Mouse (Mus musculus): ENCODE measurements around the gene Wdr70. TPM values are rescaled to one million over a fixed set of nuclear protein-coding genes. Genes with fewer than 3 reads are reported as not detected.
A peak's percentile ranks its signal among the peaks of the same experiment; 100 is the strongest.

Gene Wdr70
- polyA plus RNA-seq, 1 experiment, result 47.6 TPM

GRCm38 (mm10) chr15:7906491-7907035 is 192.4 kb downstream of the Wdr70 start:
- Histone ChIP-seq H3K4me3 (ENCODE audit: insufficient read depth, poor library complexity, severe bottlenecking) (no peak overlapping the region), H3K79me3 (ENCODE audit: low read depth) (no peaks in the 10 kb centered on the region), H3K36me3 (ENCODE audit: control insufficient read depth, insufficient read depth) (no peaks in the 10 kb centered on the region), H3K79me2 (ENCODE audit: control insufficient read depth, insufficient read depth) (no peaks in the 10 kb centered on the region), H3ac (ENCODE audit: control insufficient read depth, insufficient read length, low read depth) (no peak overlapping the region), H3K27me3 (ENCODE audit: control insufficient read depth, insufficient read depth, insufficient read length) (no peaks in the 10 kb centered on the region)
- TF ChIP-seq CTCF (IDR thresholded peaks at IDR 0.05; ENCODE audit: control insufficient read depth, insufficient read depth, insufficient read length) (no peak), CEBPB (IDR thresholded peaks at IDR 0.05; ENCODE audit: low read depth) (no peak), USF1 (IDR thresholded peaks at IDR 0.05; ENCODE audit: low read depth) (no peak), FOSL1 (IDR thresholded peaks at IDR 0.05; ENCODE audit: insufficient read depth, low read length, poor library complexity, severe bottlenecking) (no peak), MYOG (IDR thresholded peaks at IDR 0.05; ENCODE audit: control insufficient read depth, extremely low read depth, insufficient read length) (no peak), MYOD1 (IDR thresholded peaks at IDR 0.05; ENCODE audit: control insufficient read depth, insufficient read length, low read depth) (no peak), MAX (IDR thresholded peaks at IDR 0.05) (no peak)

- TF ChIP-seq MAX (IDR thresholded peaks at IDR 0.05) (no peak), MYOG (IDR thresholded peaks at IDR 0.05; ENCODE audit: control insufficient read depth, extremely low read depth, insufficient read length) (no peak), USF1 (IDR thresholded peaks at IDR 0.05; ENCODE audit: low read depth) (no peak), CTCF (IDR thresholded peaks at IDR 0.05; ENCODE audit: control insufficient read depth, insufficient read depth, insufficient read length) (no peak), FOSL1 (IDR thresholded peaks at IDR 0.05; ENCODE audit: insufficient read depth, low read length, poor library complexity, severe bottlenecking) (no peak), MYOD1 (IDR thresholded peaks at IDR 0.05; ENCODE audit: control insufficient read depth, insufficient read length, low read depth) (no peak), CEBPB (IDR thresholded peaks at IDR 0.05; ENCODE audit: low read depth) (no peak)
- Histone ChIP-seq H3K36me3 (ENCODE audit: control insufficient read depth, insufficient read depth) (no peaks in the 10 kb centered on the region), H3ac (ENCODE audit: control insufficient read depth, insufficient read length, low read depth) (no peak overlapping the region), H3K79me3 (ENCODE audit: low read depth) (no peaks in the 10 kb centered on the region), H3K27me3 (ENCODE audit: control insufficient read depth, insufficient read depth, insufficient read length) (no peaks in the 10 kb centered on the region), H3K79me2 (ENCODE audit: control insufficient read depth, insufficient read depth) (no peaks in the 10 kb centered on the region), H3K4me3 (ENCODE audit: insufficient read depth, poor library complexity, severe bottlenecking) (no peak overlapping the region)
These were observed 199.7 kb downstream of the Wdr70 start for GRCm38 (mm10) chr15:7899286-7899685.

GRCm38 (mm10) chr15:7891547-7892282 is 207.3 kb downstream of the Wdr70 start:
- Histone ChIP-seq H3K4me3 (ENCODE audit: insufficient read depth, poor library complexity, severe bottlenecking) (no peak overlapping the region), H3K27me3 (ENCODE audit: control insufficient read depth, insufficient read depth, insufficient read length) (no peaks in the 10 kb centered on the region), H3K79me3 (ENCODE audit: low read depth) (no peaks in the 10 kb centered on the region), H3K36me3 (ENCODE audit: control insufficient read depth, insufficient read depth) (no peaks in the 10 kb centered on the region), H3K79me2 (ENCODE audit: control insufficient read depth, insufficient read depth) (no peaks in the 10 kb centered on the region), H3ac (ENCODE audit: control insufficient read depth, insufficient read length, low read depth) (no peak overlapping the region)
- TF ChIP-seq MYOG (IDR thresholded peaks at IDR 0.05; ENCODE audit: control insufficient read depth, extremely low read depth, insufficient read length), result no peak
- peak; percentile 81 for TF ChIP-seq USF1 (IDR thresholded peaks at IDR 0.05; ENCODE audit: low read depth)
- TF ChIP-seq CEBPB (IDR thresholded peaks at IDR 0.05; ENCODE audit: low read depth), result peak; percentile 70
- TF ChIP-seq MYOD1 (IDR thresholded peaks at IDR 0.05; ENCODE audit: control insufficient read depth, insufficient read length, low read depth), result no peak
- TF ChIP-seq MAX (IDR thresholded peaks at IDR 0.05), result peak; percentile 90
- no peak for TF ChIP-seq FOSL1 (IDR thresholded peaks at IDR 0.05; ENCODE audit: insufficient read depth, low read length, poor library complexity, severe bottlenecking)
- TF ChIP-seq CTCF (IDR thresholded peaks at IDR 0.05; ENCODE audit: control insufficient read depth, insufficient read depth, insufficient read length), result no peak

GRCm38 (mm10) chr15:7890286-7890685 is 208.7 kb downstream of the Wdr70 start:
- TF ChIP-seq MYOD1 (IDR thresholded peaks at IDR 0.05; ENCODE audit: control insufficient read depth, insufficient read length, low read depth), result no peak
- no peak for TF ChIP-seq MAX (IDR thresholded peaks at IDR 0.05)
- no peak for TF ChIP-seq MYOG (IDR thresholded peaks at IDR 0.05; ENCODE audit: control insufficient read depth, extremely low read depth, insufficient read length)
- no peak for TF ChIP-seq CEBPB (IDR thresholded peaks at IDR 0.05; ENCODE audit: low read depth)
- TF ChIP-seq CTCF (IDR thresholded peaks at IDR 0.05; ENCODE audit: control insufficient read depth, insufficient read depth, insufficient read length), result no peak
- H3K4me3 ChIP-seq (ENCODE audit: insufficient read depth, poor library complexity, severe bottlenecking), result no peak overlapping the region
- no peaks in the 10 kb centered on the region for H3K79me3 ChIP-seq (ENCODE audit: low read depth)
- H3K27me3 ChIP-seq (ENCODE audit: control insufficient read depth, insufficient read depth, insufficient read length), result no peaks in the 10 kb centered on the region
- H3K36me3 ChIP-seq (ENCODE audit: control insufficient read depth, insufficient read depth), result peaks cover 7% of the 10 kb centered on the region
- H3K79me2 ChIP-seq (ENCODE audit: control insufficient read depth, insufficient read depth), result no peaks in the 10 kb centered on the region
- no peak overlapping the region for H3ac ChIP-seq (ENCODE audit: control insufficient read depth, insufficient read length, low read depth)

DNA sequence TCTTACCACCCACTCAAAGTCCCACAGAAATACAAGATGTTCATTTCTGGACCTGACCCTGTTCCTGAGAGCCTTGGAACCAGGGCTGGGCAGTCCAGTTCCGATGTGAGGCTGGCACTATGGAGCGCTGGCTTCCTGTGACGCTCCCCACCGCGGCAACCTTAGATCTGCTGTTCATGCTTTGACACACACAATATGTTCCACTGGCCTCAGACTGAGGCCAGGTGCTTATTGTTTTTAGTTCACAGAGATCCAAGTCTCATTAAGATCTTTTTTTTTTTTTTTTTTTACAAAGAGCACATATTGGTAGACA is 209.7 kb downstream of the Wdr70 start:
- TF ChIP-seq USF1 (IDR thresholded peaks at IDR 0.05; ENCODE audit: low read depth), result no peak
- TF ChIP-seq MYOD1 (IDR thresholded peaks at IDR 0.05; ENCODE audit: control insufficient read depth, insufficient read length, low read depth), result no peak
- no peak for TF ChIP-seq MAX (IDR thresholded peaks at IDR 0.05)
- TF ChIP-seq MYOG (IDR thresholded peaks at IDR 0.05; ENCODE audit: control insufficient read depth, extremely low read depth, insufficient read length), result no peak
- no peak for TF ChIP-seq CEBPB (IDR thresholded peaks at IDR 0.05; ENCODE audit: low read depth)
- TF ChIP-seq FOSL1 (IDR thresholded peaks at IDR 0.05; ENCODE audit: insufficient read depth, low read length, poor library complexity, severe bottlenecking), result no peak
- TF ChIP-seq CTCF (IDR thresholded peaks at IDR 0.05; ENCODE audit: control insufficient read depth, insufficient read depth, insufficient read length), result no peak
- no peaks in the 10 kb centered on the region for H3K79me2 ChIP-seq (ENCODE audit: control insufficient read depth, insufficient read depth)
- H3K27me3 ChIP-seq (ENCODE audit: control insufficient read depth, insufficient read depth, insufficient read length), result no peaks in the 10 kb centered on the region
- no peak overlapping the region for H3ac ChIP-seq (ENCODE audit: control insufficient read depth, insufficient read length, low read depth)
- no peak overlapping the region for H3K4me3 ChIP-seq (ENCODE audit: insufficient read depth, poor library complexity, severe bottlenecking)
- peaks cover 10% of the 10 kb centered on the region for H3K36me3 ChIP-seq (ENCODE audit: control insufficient read depth, insufficient read depth)
- H3K79me3 ChIP-seq (ENCODE audit: low read depth), result no peaks in the 10 kb centered on the region
